ENCODE assay signal across 22 mouse cellular contexts in genomic region chr3:51861631-51862030, GRCm38 (mm10).
A peak's percentile ranks its signal among the peaks of the same experiment; 100 is the strongest.
DNase-seq lines count a peak whose midpoint lies in the region; ATAC-seq and TF ChIP-seq lines count a peak whose summit lies in the region.
"Had no signal": no experiment of that assay in that cellular context is flagged by ENCODE, and none has a peak within 500 bp of the region (broad histone marks: within the 10 kb centered on the region; RNA-seq: fewer than 3 reads in every experiment).

No protein-coding gene starts in this region.

- 81% methylated on average over 9 of the region's 9 CpGs for WGBS in hindbrain, embryonic 13.5 days
- 74% methylated on average over 9 of the region's 9 CpGs for WGBS in hindbrain, postnatal 0 days
- 68% methylated on average over 9 of the region's 9 CpGs for WGBS in hindbrain, embryonic 15.5 days
- WGBS in hindbrain, embryonic 16.5 days = 73% methylated on average over 9 of the region's 9 CpGs
- 70% methylated on average over 9 of the region's 9 CpGs for WGBS in neural tube, embryonic 13.5 days
- whole genome bisulfite sequencing in neural tube, embryonic 15.5 days = 48% methylated on average over 9 of the region's 9 CpGs

- H3K9ac ChIP-seq in hindbrain, embryonic 13.5 days = no peak overlapping the region
- H3K9ac ChIP-seq in hindbrain, postnatal 0 days (replicated peaks; ENCODE audit: low read length) = no peak overlapping the region
- no peak overlapping the region for H3K9ac ChIP-seq in hindbrain, embryonic 15.5 days
- no peak overlapping the region for H3K9ac ChIP-seq in hindbrain, embryonic 16.5 days (ENCODE audit: low read depth, low read length)
- no peak overlapping the region for H3K9ac ChIP-seq in neural tube, embryonic 13.5 days
- no peak overlapping the region for H3K9ac ChIP-seq in neural tube, embryonic 15.5 days (replicated peaks)
- H3K9ac ChIP-seq: embryonic facial prominence, embryonic 13.5 days; embryonic facial prominence, embryonic 15.5 days; forebrain, embryonic 13.5 days; forebrain, embryonic 15.5 days had no signal

- ATAC-seq in hindbrain, embryonic 13.5 days (ENCODE audit: low FRiP score) = no peak
- no peak for ATAC-seq in hindbrain, postnatal 0 days
- no peak for ATAC-seq in hindbrain, embryonic 15.5 days (ENCODE audit: low FRiP score, low read depth)
- ATAC-seq in hindbrain, embryonic 16.5 days = no peak
- no peak for ATAC-seq in neural tube, embryonic 13.5 days (ENCODE audit: low read depth)
- 0 out of 2 replicates have a peak, but pooled peaks have one; percentile 53 for ATAC-seq in neural tube, embryonic 15.5 days (ENCODE audit: low FRiP score)
- no peak for ATAC-seq in erythroblast, adult 5-6 weeks (replicated peaks; ENCODE audit: low FRiP score, poor library complexity, severe bottlenecking)
- ATAC-seq: forebrain, embryonic 13.5 days; forebrain, embryonic 15.5 days had no signal

- H3K9me3 ChIP-seq in hindbrain, embryonic 13.5 days = no peaks in the 10 kb centered on the region
- no peaks in the 10 kb centered on the region for H3K9me3 ChIP-seq in hindbrain, postnatal 0 days (ENCODE audit: low read length)
- no peaks in the 10 kb centered on the region for H3K9me3 ChIP-seq in hindbrain, embryonic 15.5 days
- H3K9me3 ChIP-seq in hindbrain, embryonic 16.5 days (ENCODE audit: control insufficient read depth, low read length) = no peaks in the 10 kb centered on the region
- no peaks in the 10 kb centered on the region for H3K9me3 ChIP-seq in neural tube, embryonic 13.5 days
- H3K9me3 ChIP-seq in neural tube, embryonic 15.5 days (replicated peaks) = no peaks in the 10 kb centered on the region
- H3K9me3 ChIP-seq: embryonic facial prominence, embryonic 13.5 days; embryonic facial prominence, embryonic 15.5 days; forebrain, embryonic 13.5 days; forebrain, embryonic 15.5 days had no signal

- no peak overlapping the region for H3K4me3 ChIP-seq in hindbrain, embryonic 13.5 days
- no peak overlapping the region for H3K4me3 ChIP-seq in hindbrain, postnatal 0 days (ENCODE audit: low read length)
- H3K4me3 ChIP-seq in hindbrain, embryonic 15.5 days = no peak overlapping the region
- no peak overlapping the region for H3K4me3 ChIP-seq in hindbrain, embryonic 16.5 days (ENCODE audit: low read length)
- H3K4me3 ChIP-seq in neural tube, embryonic 13.5 days = no peak overlapping the region
- no peak overlapping the region for H3K4me3 ChIP-seq in neural tube, embryonic 15.5 days (replicated peaks)
- H3K4me3 ChIP-seq: embryonic facial prominence, embryonic 13.5 days; embryonic facial prominence, embryonic 15.5 days; forebrain, embryonic 13.5 days; forebrain, embryonic 15.5 days had no signal

- peak overlapping the region; percentile 75 for H3K27ac ChIP-seq in hindbrain, embryonic 13.5 days
- no peak overlapping the region for H3K27ac ChIP-seq in hindbrain, postnatal 0 days
- peak overlapping the region; percentile 32; the same call in 1 of the 2 replicates for H3K27ac ChIP-seq in hindbrain, embryonic 15.5 days (replicated peaks)
- no peak overlapping the region for H3K27ac ChIP-seq in hindbrain, embryonic 16.5 days (ENCODE audit: low read depth, low read length)
- peak overlapping the region; percentile 74 for H3K27ac ChIP-seq in neural tube, embryonic 13.5 days (replicated peaks)
- peak overlapping the region; percentile 73 for H3K27ac ChIP-seq in neural tube, embryonic 15.5 days (replicated peaks)
- H3K27ac ChIP-seq: embryonic facial prominence, embryonic 13.5 days; embryonic facial prominence, embryonic 15.5 days; forebrain, embryonic 13.5 days; forebrain, embryonic 15.5 days had no signal

- peaks cover 2% of the 10 kb centered on the region; the same call in 1 of the 2 replicates for H3K36me3 ChIP-seq in hindbrain, embryonic 13.5 days
- H3K36me3 ChIP-seq in hindbrain, postnatal 0 days (ENCODE audit: insufficient read depth, low read length) = no peaks in the 10 kb centered on the region
- H3K36me3 ChIP-seq in hindbrain, embryonic 15.5 days = no peaks in the 10 kb centered on the region
- no peaks in the 10 kb centered on the region for H3K36me3 ChIP-seq in hindbrain, embryonic 16.5 days (ENCODE audit: control insufficient read depth, insufficient read depth, low read length)
- H3K36me3 ChIP-seq in neural tube, embryonic 13.5 days = peaks cover 2% of the 10 kb centered on the region
- H3K36me3 ChIP-seq in neural tube, embryonic 15.5 days = no peaks in the 10 kb centered on the region; the same call in 1 of the 2 replicates
- H3K36me3 ChIP-seq: embryonic facial prominence, embryonic 15.5 days; forebrain, embryonic 15.5 days had no signal

- no peak overlapping the region for H3K4me2 ChIP-seq in hindbrain, embryonic 13.5 days
- no peak overlapping the region for H3K4me2 ChIP-seq in hindbrain, postnatal 0 days (ENCODE audit: low read depth, low read length)
- H3K4me2 ChIP-seq in hindbrain, embryonic 15.5 days = no peak overlapping the region
- H3K4me2 ChIP-seq in hindbrain, embryonic 16.5 days (ENCODE audit: low read length) = no peak overlapping the region
- H3K4me2 ChIP-seq in neural tube, embryonic 13.5 days = no peak overlapping the region
- H3K4me2 ChIP-seq in neural tube, embryonic 15.5 days = no peak overlapping the region
- H3K4me2 ChIP-seq: embryonic facial prominence, embryonic 13.5 days; embryonic facial prominence, embryonic 15.5 days; forebrain, embryonic 13.5 days; forebrain, embryonic 15.5 days had no signal

- H3K4me1 ChIP-seq in hindbrain, embryonic 13.5 days (replicated peaks) = peaks cover 19% of the 10 kb centered on the region
- no peaks in the 10 kb centered on the region for H3K4me1 ChIP-seq in hindbrain, postnatal 0 days (ENCODE audit: insufficient read depth, low read length)
- peaks cover 13% of the 10 kb centered on the region for H3K4me1 ChIP-seq in hindbrain, embryonic 15.5 days (replicated peaks)
- no peaks in the 10 kb centered on the region; the same call in 1 of the 2 replicates for H3K4me1 ChIP-seq in hindbrain, embryonic 16.5 days (ENCODE audit: control insufficient read depth, insufficient read depth, low read depth, low read length)
- peaks cover 15% of the 10 kb centered on the region for H3K4me1 ChIP-seq in neural tube, embryonic 13.5 days (replicated peaks)
- peaks cover 14% of the 10 kb centered on the region for H3K4me1 ChIP-seq in neural tube, embryonic 15.5 days

- H3K27me3 ChIP-seq in hindbrain, embryonic 13.5 days = no peaks in the 10 kb centered on the region
- H3K27me3 ChIP-seq in hindbrain, postnatal 0 days (ENCODE audit: insufficient read depth, low read length) = no peaks in the 10 kb centered on the region
- H3K27me3 ChIP-seq in hindbrain, embryonic 15.5 days = no peaks in the 10 kb centered on the region
- no peaks in the 10 kb centered on the region for H3K27me3 ChIP-seq in hindbrain, embryonic 16.5 days (replicated peaks; ENCODE audit: control insufficient read depth, insufficient read depth, low read length)
- H3K27me3 ChIP-seq in neural tube, embryonic 13.5 days = no peaks in the 10 kb centered on the region
- H3K27me3 ChIP-seq in neural tube, embryonic 15.5 days (replicated peaks) = no peaks in the 10 kb centered on the region
- H3K27me3 ChIP-seq: embryonic facial prominence, embryonic 13.5 days; embryonic facial prominence, embryonic 15.5 days; forebrain, embryonic 13.5 days; forebrain, embryonic 15.5 days had no signal

- no peak for TF ChIP-seq CTCF in hindbrain, postnatal 0 days (IDR thresholded peaks at IDR 0.05; ENCODE audit: low read depth)

- no peak for DNase-seq in hindbrain, postnatal 0 days (ENCODE audit: low spot score)
- no peak for DNase-seq in neural tube, embryonic 10.5 days (ENCODE audit: extremely low spot score, low spot score)
- DNase-seq: adrenal gland, adult 2 months; adrenal gland, postnatal 10 days; adrenal gland, postnatal 25 days; cerebellum, adult 11 months; cerebellum, adult 18-20 months; cerebellum, adult 8-10 months; cerebellum, adult 9-11 months; cerebellum, postnatal 14 days; cerebellum, postnatal 36 days; embryo, embryonic 11 days had no signal

Comparison
In these comparisons a context has a peak if more than half of its experiments do, and no peak if none do; other contexts are left out.
1. H3K27ac ChIP-seq: peak in hindbrain, embryonic 13.5 days (single experiment), hindbrain, embryonic 15.5 days (single experiment), neural tube, embryonic 13.5 days (single experiment) and neural tube, embryonic 15.5 days (single experiment); none in hindbrain, postnatal 0 days (single experiment) and hindbrain, embryonic 16.5 days (single experiment).